Mouse (Mus musculus): Measurements from ENCODE around the gene March1. TPM values are rescaled to one million over a fixed set of nuclear protein-coding genes. Genes with fewer than 3 reads are reported as not detected.

The March1 gene
- total RNA-seq, 1 experiment from 2014 or later, result 285 TPM

DNA sequence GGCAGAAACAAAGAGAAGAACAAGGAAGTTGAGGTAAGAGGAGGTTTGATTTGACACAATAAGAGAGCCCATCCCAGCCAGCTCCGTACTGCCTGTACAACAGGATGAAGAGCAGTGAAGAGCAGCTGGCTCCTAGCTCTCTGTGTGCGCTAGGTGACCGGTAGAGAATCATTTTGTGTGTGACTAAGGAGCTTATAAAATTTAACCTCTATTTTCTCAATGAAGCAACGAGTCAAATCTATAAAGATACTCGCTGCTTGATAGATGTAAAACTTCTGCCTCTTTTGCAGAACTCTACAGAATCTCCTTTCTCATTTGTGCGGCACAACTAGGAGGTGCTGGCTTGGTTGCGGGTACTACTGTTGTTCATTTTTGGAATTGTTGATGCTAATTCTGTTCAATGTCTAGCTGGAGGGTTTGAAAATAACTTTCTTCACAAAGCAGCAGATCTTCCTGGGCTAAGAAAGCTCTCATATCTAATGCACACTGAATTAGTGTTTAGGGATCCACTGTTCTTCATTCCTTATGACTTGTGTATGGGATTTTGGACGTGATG is 349.6 kb downstream of the March1 start:
- ATAC-seq (ENCODE audit: extremely low read depth, insufficient number of reproducible peaks, low FRiP score, poor library complexity, severe bottlenecking), result no peak

DNA sequence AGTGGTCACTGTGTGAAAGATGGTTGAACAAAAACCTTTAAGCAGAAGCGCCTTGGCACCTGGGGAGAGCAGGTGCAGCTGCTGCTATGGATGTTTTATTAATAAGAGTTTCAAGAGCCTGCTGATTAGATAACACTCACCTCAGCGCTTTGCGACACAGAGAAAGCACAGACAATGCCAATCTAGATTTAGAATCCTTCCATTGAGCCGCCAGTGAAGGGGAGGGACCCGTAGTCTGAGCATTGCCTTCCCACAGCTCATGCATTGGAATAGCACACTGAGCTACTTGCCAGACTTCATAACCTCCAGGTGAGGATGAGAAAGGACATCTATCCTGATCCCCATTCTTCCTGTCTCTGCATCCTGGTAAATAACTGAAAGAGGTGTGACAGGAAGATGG is 359.2 kb downstream of the March1 start:
- no peak for ATAC-seq (ENCODE audit: extremely low read depth, insufficient number of reproducible peaks, low FRiP score, poor library complexity, severe bottlenecking)

DNA sequence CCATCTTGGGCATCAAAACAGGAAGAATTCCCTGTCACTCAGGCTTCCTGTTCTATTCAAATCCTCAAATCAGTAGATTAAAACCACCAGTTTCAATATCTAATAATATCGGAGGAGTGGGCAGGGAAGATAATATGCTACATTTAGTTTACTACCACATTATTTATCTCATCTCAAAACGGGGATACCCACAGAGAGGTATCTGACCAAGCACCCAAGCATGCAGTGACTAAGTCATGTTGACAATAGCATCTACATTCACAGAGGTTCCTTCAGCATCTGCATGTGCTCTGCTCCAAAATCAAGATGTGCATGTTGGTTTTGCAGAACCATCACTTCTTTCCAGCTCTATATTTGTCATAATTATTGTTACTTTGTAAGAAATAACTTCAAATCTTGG is 364.3 kb downstream of the March1 start:
- no peak for ATAC-seq (ENCODE audit: extremely low read depth, insufficient number of reproducible peaks, low FRiP score, poor library complexity, severe bottlenecking)

DNA sequence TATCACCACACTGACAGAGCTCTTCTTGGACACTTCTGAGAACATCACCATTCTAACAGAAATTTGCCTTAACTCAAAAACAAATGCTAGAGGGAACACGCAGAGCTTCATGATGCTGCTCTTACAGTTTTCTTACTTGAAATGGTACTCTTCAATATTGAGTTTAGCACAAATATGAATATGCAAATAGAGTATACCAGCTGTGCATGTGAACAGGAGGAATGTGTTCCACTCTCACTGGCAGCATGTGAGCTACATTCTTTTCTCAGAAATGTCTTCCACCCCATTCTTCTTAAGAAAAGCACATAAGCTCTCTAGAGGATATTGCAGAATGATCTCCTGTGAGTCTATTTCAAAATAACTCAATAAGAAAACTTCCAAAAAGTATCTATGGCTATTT is 370.0 kb downstream of the March1 start:
- ATAC-seq (ENCODE audit: extremely low read depth, insufficient number of reproducible peaks, low FRiP score, poor library complexity, severe bottlenecking), result no peak

DNA sequence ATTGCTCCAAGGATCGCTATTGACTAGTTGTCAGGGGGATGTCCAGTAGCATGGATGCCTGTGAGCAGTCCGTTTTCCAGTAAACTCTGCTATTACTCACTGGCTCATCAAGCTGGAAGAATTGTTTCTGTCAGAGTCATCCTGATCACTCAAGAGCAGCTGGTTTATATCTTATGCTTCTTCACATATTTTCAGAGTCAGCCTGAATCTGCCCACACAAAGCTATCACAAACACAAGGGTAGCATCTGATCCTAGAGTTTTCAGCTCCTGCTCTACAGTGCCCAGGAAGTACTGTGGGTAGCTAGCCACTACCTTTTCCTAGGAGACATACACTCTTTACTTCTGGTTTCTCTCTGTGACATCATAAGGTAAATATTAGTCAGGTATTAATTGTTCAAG is 405.1 kb downstream of the March1 start:
- ATAC-seq (ENCODE audit: extremely low read depth, insufficient number of reproducible peaks, low FRiP score, poor library complexity, severe bottlenecking), result no peak

DNA sequence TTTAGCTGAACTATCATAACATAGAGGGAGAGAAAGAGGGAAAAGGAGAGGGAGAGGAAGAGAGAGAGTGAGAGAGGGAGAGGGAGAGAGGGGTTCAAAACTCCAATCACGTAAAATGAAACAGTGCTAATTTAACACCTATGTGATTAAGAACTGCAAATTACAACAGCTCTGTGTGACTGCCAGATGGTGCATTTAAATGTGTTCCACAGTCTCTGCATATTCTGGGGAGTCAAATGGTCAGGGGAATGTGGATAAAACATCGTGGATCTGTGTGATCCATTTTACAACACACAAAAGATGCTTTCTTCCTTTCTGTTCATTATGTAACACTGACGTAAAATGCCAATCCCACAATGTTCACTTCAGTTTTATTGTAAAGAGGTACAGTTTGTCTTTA is 416.0 kb downstream of the March1 start:
- no peak for ATAC-seq (ENCODE audit: extremely low read depth, insufficient number of reproducible peaks, low FRiP score, poor library complexity, severe bottlenecking)

DNA sequence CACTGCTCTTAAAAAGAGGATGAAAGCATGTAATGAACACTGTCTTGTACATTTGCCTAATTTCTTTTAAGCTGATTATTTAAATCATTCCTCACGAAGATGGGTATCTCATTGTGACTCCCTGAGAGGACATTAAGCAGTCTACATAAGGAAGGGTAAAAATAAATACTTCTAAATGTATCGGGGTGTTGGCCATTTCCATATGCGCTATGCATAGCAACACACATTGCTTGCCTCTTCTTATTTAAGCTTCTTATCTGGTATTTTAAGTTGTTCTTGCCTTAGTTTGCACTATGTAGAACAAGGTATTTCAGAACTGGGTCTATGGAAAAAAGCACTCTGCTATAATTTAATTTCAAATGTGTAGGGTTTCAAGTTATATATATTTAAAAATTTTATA is 416.7 kb downstream of the March1 start:
- no peak for ATAC-seq (ENCODE audit: extremely low read depth, insufficient number of reproducible peaks, low FRiP score, poor library complexity, severe bottlenecking)

DNA sequence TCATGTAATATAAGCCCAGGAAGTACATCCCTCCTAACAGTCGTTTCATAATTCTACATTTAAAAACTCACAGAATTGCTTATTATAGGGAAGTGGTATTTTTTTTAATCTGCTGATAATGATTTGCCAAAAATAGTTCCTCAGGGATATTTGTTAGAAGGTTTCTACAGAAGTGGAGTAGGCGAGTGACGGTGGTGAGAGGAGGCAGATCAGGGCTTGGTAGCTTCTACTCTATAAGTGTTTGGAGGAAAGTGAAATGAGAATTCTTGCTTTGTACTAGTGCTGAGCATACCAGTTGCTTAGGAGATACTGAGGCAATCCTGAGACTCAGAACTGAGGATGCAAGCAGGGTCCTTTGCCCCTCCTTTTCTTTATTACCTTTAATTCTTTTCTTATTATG is 476.5 kb downstream of the March1 start:
- ATAC-seq (ENCODE audit: extremely low read depth, insufficient number of reproducible peaks, low FRiP score, poor library complexity, severe bottlenecking), result no peak

DNA sequence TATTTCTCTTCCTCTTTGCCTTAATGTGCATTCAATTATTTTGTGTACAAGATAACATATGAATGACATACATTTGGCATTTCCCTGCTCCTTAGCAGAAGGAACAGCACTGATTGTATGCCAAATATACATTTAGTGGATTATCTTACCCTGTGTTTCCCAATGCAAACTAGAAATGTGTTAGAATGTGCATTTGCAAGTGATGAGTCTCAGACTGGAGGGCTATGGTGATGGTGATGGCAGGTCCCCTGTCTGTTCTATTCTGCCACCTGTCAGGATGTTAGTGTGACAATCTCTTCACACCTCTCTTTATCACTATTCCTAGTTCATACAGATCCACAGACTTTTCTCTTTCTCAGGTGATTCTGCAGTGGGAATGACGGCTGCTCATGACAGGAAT is 480.4 kb downstream of the March1 start:
- ATAC-seq (ENCODE audit: extremely low read depth, insufficient number of reproducible peaks, low FRiP score, poor library complexity, severe bottlenecking), result no peak

GRCm38 (mm10) chr8:66119294-66119693 is 501.6 kb downstream of the March1 start:
- ATAC-seq (ENCODE audit: extremely low read depth, insufficient number of reproducible peaks, low FRiP score, poor library complexity, severe bottlenecking), result no peak

DNA sequence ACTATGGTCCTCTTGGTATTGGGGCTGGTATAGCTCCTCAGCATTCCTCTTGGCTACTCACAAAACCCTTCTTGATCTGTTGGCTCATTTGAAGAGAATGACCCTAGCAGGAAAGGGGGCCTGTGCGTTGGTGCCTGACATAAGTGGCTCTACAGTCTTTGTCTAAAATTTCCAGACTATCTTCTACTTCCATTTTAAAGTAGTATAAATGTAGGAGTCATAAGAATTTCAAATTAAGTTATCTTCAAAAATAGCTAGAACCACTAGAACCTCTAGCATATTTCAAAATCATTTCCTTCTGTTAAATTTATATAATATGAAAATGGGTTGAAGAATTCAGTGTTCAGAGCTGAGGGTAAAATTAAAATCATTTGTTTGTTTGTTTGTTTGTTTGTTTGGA is 541.9 kb downstream of the March1 start:
- ATAC-seq (ENCODE audit: extremely low read depth, insufficient number of reproducible peaks, low FRiP score, poor library complexity, severe bottlenecking), result no peak

DNA sequence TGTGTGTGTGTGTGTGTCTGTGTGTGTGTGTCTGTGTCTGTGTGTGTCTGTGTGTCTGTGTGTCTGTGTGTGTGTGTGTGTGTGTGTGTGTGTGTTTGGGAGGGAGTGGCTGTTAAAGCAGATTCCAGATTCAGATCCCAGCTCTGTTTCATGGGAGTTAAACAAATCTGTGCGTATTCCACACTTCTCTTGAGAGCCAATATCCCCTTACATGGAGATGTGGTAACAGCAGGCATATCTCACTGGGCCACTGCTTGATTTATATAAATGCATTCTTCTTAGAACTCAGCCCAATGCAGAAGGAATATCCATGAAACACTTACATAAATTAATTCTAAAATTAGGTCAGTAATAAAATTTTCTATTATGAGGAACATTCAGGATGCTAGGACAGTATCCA is 549.1 kb downstream of the March1 start:
- ATAC-seq (ENCODE audit: extremely low read depth, insufficient number of reproducible peaks, low FRiP score, poor library complexity, severe bottlenecking), result no peak

GRCm38 (mm10) chr8:66167405-66168173 is 549.9 kb downstream of the March1 start:
- no peak for ATAC-seq (ENCODE audit: extremely low read depth, insufficient number of reproducible peaks, low FRiP score, poor library complexity, severe bottlenecking)

DNA sequence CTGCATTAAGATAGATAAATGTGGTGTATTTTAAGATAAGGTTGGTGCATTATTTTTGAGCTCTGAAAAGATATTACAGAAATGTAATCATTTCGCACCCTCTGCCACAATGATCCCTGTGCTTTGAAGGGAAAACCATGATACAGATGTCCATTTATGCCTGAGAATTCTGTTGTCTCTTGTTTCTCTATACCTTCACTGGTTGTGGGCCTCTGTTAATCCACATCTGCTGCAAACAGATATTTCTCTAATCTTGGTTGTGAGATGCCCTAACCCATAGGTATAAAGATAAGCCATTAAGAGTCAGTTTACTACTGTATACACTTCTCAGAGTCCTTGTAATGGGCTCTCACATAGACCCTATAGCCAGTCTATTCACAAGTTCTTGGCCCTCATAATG is 561.6 kb downstream of the March1 start:
- no peak for ATAC-seq (ENCODE audit: extremely low read depth, insufficient number of reproducible peaks, low FRiP score, poor library complexity, severe bottlenecking)

GRCm38 (mm10) chr8:66181265-66181664 is 563.6 kb downstream of the March1 start:
- ATAC-seq (ENCODE audit: extremely low read depth, insufficient number of reproducible peaks, low FRiP score, poor library complexity, severe bottlenecking), result no peak

DNA sequence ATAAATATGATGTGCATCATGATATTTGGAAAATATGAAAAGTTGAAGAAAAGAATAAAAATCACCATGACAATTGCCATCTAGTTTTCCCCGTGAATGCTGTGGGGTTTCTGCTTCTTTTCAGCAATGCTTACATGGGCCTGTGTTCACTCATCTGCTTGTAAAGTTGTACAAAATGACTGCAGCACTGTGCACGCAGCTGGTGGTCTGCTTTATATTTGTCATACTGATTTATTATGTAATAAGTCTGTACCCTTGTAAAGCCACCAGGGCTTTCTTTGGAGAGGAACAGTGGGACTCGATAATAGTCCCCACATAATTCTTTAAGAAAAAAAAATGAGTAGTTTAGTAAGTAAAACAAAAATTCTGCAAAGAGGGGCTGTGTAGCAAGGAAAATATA is 564.6 kb downstream of the March1 start:
- ATAC-seq (ENCODE audit: extremely low read depth, insufficient number of reproducible peaks, low FRiP score, poor library complexity, severe bottlenecking), result no peak

GRCm38 (mm10) chr8:66183454-66183853 is 565.8 kb downstream of the March1 start:
- ATAC-seq (ENCODE audit: extremely low read depth, insufficient number of reproducible peaks, low FRiP score, poor library complexity, severe bottlenecking), result no peak

- ATAC-seq (ENCODE audit: extremely low read depth, insufficient number of reproducible peaks, low FRiP score, poor library complexity, severe bottlenecking), result no peak
Observed at GRCm38 (mm10) chr8:66185226-66185625, 567.5 kb downstream of the March1 start.

GRCm38 (mm10) chr8:66194416-66194815 is 576.7 kb downstream of the March1 start:
- no peak for ATAC-seq (ENCODE audit: extremely low read depth, insufficient number of reproducible peaks, low FRiP score, poor library complexity, severe bottlenecking)

DNA sequence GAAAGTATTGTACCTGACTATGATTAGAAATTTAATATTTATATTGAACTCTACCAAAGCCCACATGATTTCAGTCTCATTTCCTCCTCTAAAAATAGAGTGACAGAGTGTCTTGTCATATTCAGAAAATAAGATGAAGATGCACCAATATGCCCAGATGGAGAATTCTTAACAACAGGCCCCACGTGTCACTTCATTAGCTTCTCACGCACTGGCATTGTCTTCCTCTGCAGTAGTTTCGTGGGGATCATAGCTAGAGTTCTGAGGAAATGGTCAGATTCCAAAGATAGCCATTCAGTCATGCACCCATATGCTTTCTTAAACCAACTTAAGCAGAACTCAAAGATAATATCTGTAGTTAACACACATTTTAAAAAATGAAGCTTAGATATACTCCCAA is 582.5 kb downstream of the March1 start:
- no peak for ATAC-seq (ENCODE audit: extremely low read depth, insufficient number of reproducible peaks, low FRiP score, poor library complexity, severe bottlenecking)

Measured in neutrophil, adult 5-6 weeks (primary cell).